Mouse (Mus musculus) heart, postnatal 0 days (tissue): ENCODE results near the gene Dock6. TPM values are rescaled to one million over a fixed set of nuclear protein-coding genes. Genes with fewer than 3 reads are reported as not detected.

ENCODE experiments used
- ATAC-seq: fragments of 200-750 bp; cut with Nextera tagmentation; 2 replicates; pipeline ENCODE4 v1.8.0; 2017; ENCODE audit warnings: low read depth, moderate number of reproducible peaks, moderate library complexity; ENCODE audit not compliant: insufficient read depth
- DNase-seq: peaks from one replicate; pipeline ENCODE4 v3.0.0-alpha.2; 2016; ENCODE audit warnings: low spot score
- H3K27ac ChIP-seq: fragments of 300-500 bp; sonication (generic); 2 replicates; pipeline ENCODE4 v1.5.1; 2014; ENCODE audit warnings: low read depth, mild to moderate bottlenecking
- H3K27me3 ChIP-seq: fragments of 300-500 bp; sonication (generic); 2 replicates; pipeline ENCODE4 v1.6.1; 2014; ENCODE audit warnings: low read length, mixed read lengths; ENCODE audit not compliant: control insufficient read depth, insufficient read depth
- H3K36me3 ChIP-seq: fragments of 300-500 bp; sonication (generic); replicated peaks from 2 replicates; pipeline ENCODE4 v1.6.1; 2014; ENCODE audit warnings: low read length, mixed read lengths; ENCODE audit not compliant: control insufficient read depth, insufficient read depth
- H3K4me1 ChIP-seq: fragments of 300-500 bp; sonication (generic); 2 replicates; pipeline ENCODE4 v1.6.1; 2014; ENCODE audit warnings: antibody characterized with exemption; ENCODE audit not compliant: control insufficient read depth, insufficient read depth
- H3K4me2 ChIP-seq: fragments of 300-500 bp; sonication (generic); 2 replicates; pipeline ENCODE4 v1.6.1; 2014; ENCODE audit warnings: low read depth, mild to moderate bottlenecking, low read length, moderate library complexity
- H3K4me3 ChIP-seq: fragments of 300-500 bp; sonication (generic); 2 replicates; pipeline ENCODE4 v1.5.1; 2014; ENCODE audit warnings: low read depth, low read length
- H3K9ac ChIP-seq: fragments of 300-500 bp; sonication (generic); replicated peaks from 2 replicates; pipeline ENCODE4 v1.6.1; 2014; ENCODE audit warnings: low read depth, low read length, mixed read lengths
- H3K9me3 ChIP-seq: fragments of 300-500 bp; sonication (generic); replicated peaks from 2 replicates; pipeline ENCODE4 v1.6.1; 2016; ENCODE audit warnings: low read length; ENCODE audit not compliant: control insufficient read depth
- CTCF ChIP-seq: IDR thresholded peaks from 2 replicates; pipeline ENCODE4 v1.5.1; 2016; ENCODE audit warnings: antibody characterized with exemption, control low read depth, low read depth
- EP300 ChIP-seq: IDR thresholded peaks from 2 replicates; pipeline ENCODE4 v1.6.1; 2016; ENCODE audit warnings: antibody characterized with exemption, low read depth
- WGBS: fragments of 180-500 bp; shearing (Covaris S2); extraction: QIAGEN DNeasy Blood & Tissue Kit; methylation state at CpG from one replicate; pipeline ENCODE4 v1.1.7; 2014; 5-methylcytosine and 5-hydroxymethylcytosine counted together
- polyA plus RNA-seq: library from polyadenylated mRNA; unstranded; fragments of >200 nt; fragmentation: Nextera tagmentation; extraction: Ambion mirVana; gene quantifications from 2 replicates; pipeline ENCODE4 v1.2.1, GENCODE M21; 2015
- total RNA-seq: library from RNA; depleted of rRNA; stranded (reverse); fragments of >200 nt; gene quantifications from 2 replicates; pipeline ENCODE4 v1.2.3, GENCODE M21; 2014; ENCODE audit warnings: low replicate concordance

The Dock6 gene
- total and polyA plus RNA-seq, 2 experiments from 2014 or later, result 22.7 to 38.5 TPM

GRCm38 (mm10) chr9:21840115-21840787 is 12.2 kb downstream of the Dock6 start:
- Histone ChIP-seq H3K4me2 (no peak overlapping the region), H3K4me1 (no peaks in the 10 kb centered on the region), H3K4me3 (no peak overlapping the region), H3K9ac (no peak overlapping the region), H3K9me3 (no peaks in the 10 kb centered on the region), H3K27ac (no peak overlapping the region), H3K27me3 (no peaks in the 10 kb centered on the region), H3K36me3 (peaks cover 44% of the 10 kb centered on the region)
- DNase-seq, result peak; percentile 50
- ATAC-seq, result no peak
- 56% methylated on average over 8 of the region's 8 CpGs for WGBS
- TF ChIP-seq EP300 (no peak), CTCF (peak; percentile 69)

- TF ChIP-seq EP300, result no peak
- TF ChIP-seq CTCF, result no peak
- H3K9ac ChIP-seq, result no peak overlapping the region
- WGBS, result 84% methylated on average over 2 of the region's 2 CpGs
- DNase-seq (no peak), ATAC-seq (no peak)
- H3K9me3 ChIP-seq, result no peaks in the 10 kb centered on the region
- H3K4me1 ChIP-seq, result no peaks in the 10 kb centered on the region
- no peak overlapping the region for H3K27ac ChIP-seq
- no peak overlapping the region for H3K4me2 ChIP-seq
- no peak overlapping the region for H3K4me3 ChIP-seq
- H3K36me3 ChIP-seq, result peaks cover 36% of the 10 kb centered on the region
- H3K27me3 ChIP-seq, result no peaks in the 10 kb centered on the region
Observed at GRCm38 (mm10) chr9:21837690-21838089, 14.7 kb downstream of the Dock6 start.

GRCm38 (mm10) chr9:21835258-21835912 is 17.1 kb downstream of the Dock6 start, which contains the start of gene Angptl8:
Angptl8 (plus strand) TSS chr9:21835510.
- no peak within 1 kb of the TSS for H3K4me2 ChIP-seq
- 83% methylated on average over 15 of the region's 15 CpGs for WGBS
- no peak within 1 kb of the TSS for H3K9ac ChIP-seq
- H3K27me3 ChIP-seq, result no peaks in the 10 kb centered on the region
- no peak for TF ChIP-seq EP300
- no peak for TF ChIP-seq CTCF
- ATAC-seq (no peak), DNase-seq (no peak)
- H3K4me3 ChIP-seq, result no peak within 1 kb of the TSS
- no peak within 1 kb of the TSS for H3K27ac ChIP-seq
- H3K4me1 ChIP-seq, result no peaks in the 10 kb centered on the region
- H3K9me3 ChIP-seq, result no peaks in the 10 kb centered on the region
- H3K36me3 ChIP-seq, result peaks cover 52% of the 10 kb centered on the region

- DNase-seq (no peak), ATAC-seq (no peak)
- Histone ChIP-seq H3K9ac (no peak overlapping the region), H3K36me3 (peaks cover 52% of the 10 kb centered on the region), H3K9me3 (no peaks in the 10 kb centered on the region), H3K27me3 (no peaks in the 10 kb centered on the region), H3K4me1 (no peaks in the 10 kb centered on the region), H3K4me2 (no peak overlapping the region), H3K27ac (no peak overlapping the region), H3K4me3 (no peak overlapping the region)
- WGBS, result 88% methylated on average over 19 of the region's 20 CpGs
- no peak for TF ChIP-seq CTCF
- TF ChIP-seq EP300, result no peak
Observed at GRCm38 (mm10) chr9:21831558-21832240, 20.7 kb downstream of the Dock6 start.

GRCm38 (mm10) chr9:21830936-21831335 is 21.5 kb downstream of the Dock6 start:
- 77% methylated on average over 11 of the region's 11 CpGs for WGBS
- H3K27me3 ChIP-seq, result no peaks in the 10 kb centered on the region

More at GRCm38 (mm10) chr9:21830936-21831335, 21.5 kb downstream of the Dock6 start:
- H3K36me3 ChIP-seq, result peaks cover 49% of the 10 kb centered on the region
- TF ChIP-seq CTCF (no peak), EP300 (no peak)
- H3K4me3 ChIP-seq, result no peak overlapping the region
- H3K4me1 ChIP-seq, result no peaks in the 10 kb centered on the region
- DNase-seq (no peak), ATAC-seq (no peak)
- H3K27ac ChIP-seq, result no peak overlapping the region
- H3K4me2 ChIP-seq, result no peak overlapping the region
- no peaks in the 10 kb centered on the region for H3K9me3 ChIP-seq
- H3K9ac ChIP-seq, result no peak overlapping the region
